In genomic region chr5:143999409-143999808, GRCm38 (mm10) we compare ENCODE assay signal across 13 mouse cellular contexts. TPM values are rescaled to one million over a fixed set of nuclear protein-coding genes. Genes with fewer than 3 reads are reported as not detected.
A peak's percentile ranks its signal among the peaks of the same experiment; 100 is the strongest.
DNase-seq lines count a peak whose midpoint lies in the region; TF ChIP-seq lines count a peak whose summit lies in the region.
"Had no signal": no experiment of that assay in that cellular context is flagged by ENCODE, and none has a peak within 500 bp of the region (broad histone marks: within the 10 kb centered on the region; RNA-seq: fewer than 3 reads in every experiment).

No protein-coding gene starts in this region.

- WGBS in bone marrow, adult 2 months: 76% methylated on average over 1 of the region's 1 CpGs

- peaks cover 3% of the 10 kb centered on the region; the same call in 1 of the 2 replicates for H3K4me1 ChIP-seq in bone marrow, adult 2 months (ENCODE audit: control insufficient read depth, insufficient read depth, low read length)

- peak; percentile 24 for DNase-seq in kidney, postnatal 10 days
- no peak for DNase-seq in kidney, adult 11 months
- DNase-seq in thymus, postnatal 4 days: peak; percentile 28
- DNase-seq in thymus, postnatal 10 days (ENCODE audit: low spot score in 2 of 2): no peak
- DNase-seq in right cerebral cortex, postnatal 14 days: no peak
- no peak for DNase-seq in adrenal gland, adult 18-20 months (ENCODE audit: low spot score in 2 of 2)
- DNase-seq: thymus, adult 2 months had no signal

- peak; percentile 20; the same call in 1 of the 2 replicates for TF ChIP-seq CTCF in bone marrow, adult 2 months (IDR thresholded peaks at IDR 0.05; ENCODE audit: control insufficient read depth, insufficient read depth, low read length)

- H3K27ac ChIP-seq in bone marrow, adult 2 months (ENCODE audit: control insufficient read depth, insufficient read depth, low read depth, low read length, poor library complexity): no peak overlapping the region
- H3K27ac ChIP-seq: heart, embryonic 13.5 days had no signal

- no peak overlapping the region for H3K4me3 ChIP-seq in bone marrow, adult 2 months (replicated peaks; ENCODE audit: control insufficient read depth, low read depth, low read length)
- H3K4me3 ChIP-seq: heart, embryonic 13.5 days had no signal

- no peak for TF ChIP-seq POLR2A in bone marrow, adult 2 months (IDR thresholded peaks at IDR 0.05; ENCODE audit: borderline replicate concordance, control insufficient read depth, low read depth, low read length)

RNA-seq across cellular contexts. Expression of gene Ccz1, which starts 15.3 kb away (rescaled TPM):
- polyA plus RNA-seq in bone marrow, adult 2 months (2011; ENCODE audit: insufficient read depth, insufficient read length, low replicate concordance, missing spikeins): 29.1 and 44.4 TPM in 2 replicates
- total RNA-seq in adrenal gland, adult 18-20 months (2021): 10 to 100 TPM; 43.1 to 51.8 TPM

RNA-seq across cellular contexts. Expression of gene Ocm, which starts 27.1 kb away (rescaled TPM):
- polyA plus RNA-seq in bone marrow, adult 2 months (2011; ENCODE audit: insufficient read depth, insufficient read length, low replicate concordance, missing spikeins): not detected in 2 replicates
- not detected for total RNA-seq in adrenal gland, adult 18-20 months (2021)
- total RNA-seq: layer of hippocampus, postnatal 14 days; liver, adult 2 months had no signal
- polyA plus RNA-seq: embryonic facial prominence, embryonic 11.5 days; heart, embryonic 13.5 days; inflammation-experienced regulatory T-cells, adult 6 months; liver, adult 2 months; thymus, adult 2 months had no signal

Comparison
In these comparisons a context has a peak if more than half of its experiments do, and no peak if none do; other contexts are left out.
1. DNase-seq: peak in kidney, postnatal 10 days (single experiment) and thymus, postnatal 4 days (single experiment); none in kidney, adult 11 months (single experiment), thymus, postnatal 10 days (0 of 2), right cerebral cortex, postnatal 14 days (single experiment) and adrenal gland, adult 18-20 months (0 of 2).